Mouse (Mus musculus) spleen, adult 12 weeks (tissue): ENCODE measurements around the gene Cotl1.
A peak's percentile ranks its signal among the peaks of the same experiment; 100 is the strongest.

Source experiments
- DNase-seq: peaks from one replicate; pipeline ENCODE4 v3.0.0; 2022; ENCODE audit warnings: low spot score

The Cotl1 gene

GRCm38 (mm10) chr8:119817446-119817845 lies 22.9 kb downstream of the Cotl1 start:
- DNase-seq = no peak

DNA sequence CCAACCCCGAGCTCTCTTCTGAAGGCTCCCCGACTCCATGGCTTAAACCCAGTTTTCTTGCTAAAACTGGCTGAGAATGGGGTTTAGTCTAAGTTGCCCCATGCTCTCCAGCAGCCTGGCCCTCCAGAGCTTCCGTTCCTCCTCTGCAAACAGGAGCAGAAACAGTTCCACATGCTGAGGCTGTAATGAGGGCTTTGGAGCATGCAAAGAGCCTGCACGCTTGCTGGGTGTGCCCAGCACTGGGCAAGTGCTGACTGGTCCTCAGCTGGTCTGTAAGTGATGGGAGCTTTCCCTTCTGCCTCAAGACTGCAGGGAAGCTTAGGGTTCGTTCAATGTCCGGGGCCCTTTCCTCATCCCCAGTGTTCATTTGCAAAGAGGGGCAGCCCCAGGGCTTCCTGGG lies 24.1 kb downstream of the Cotl1 start:
- no peak for DNase-seq

DNA sequence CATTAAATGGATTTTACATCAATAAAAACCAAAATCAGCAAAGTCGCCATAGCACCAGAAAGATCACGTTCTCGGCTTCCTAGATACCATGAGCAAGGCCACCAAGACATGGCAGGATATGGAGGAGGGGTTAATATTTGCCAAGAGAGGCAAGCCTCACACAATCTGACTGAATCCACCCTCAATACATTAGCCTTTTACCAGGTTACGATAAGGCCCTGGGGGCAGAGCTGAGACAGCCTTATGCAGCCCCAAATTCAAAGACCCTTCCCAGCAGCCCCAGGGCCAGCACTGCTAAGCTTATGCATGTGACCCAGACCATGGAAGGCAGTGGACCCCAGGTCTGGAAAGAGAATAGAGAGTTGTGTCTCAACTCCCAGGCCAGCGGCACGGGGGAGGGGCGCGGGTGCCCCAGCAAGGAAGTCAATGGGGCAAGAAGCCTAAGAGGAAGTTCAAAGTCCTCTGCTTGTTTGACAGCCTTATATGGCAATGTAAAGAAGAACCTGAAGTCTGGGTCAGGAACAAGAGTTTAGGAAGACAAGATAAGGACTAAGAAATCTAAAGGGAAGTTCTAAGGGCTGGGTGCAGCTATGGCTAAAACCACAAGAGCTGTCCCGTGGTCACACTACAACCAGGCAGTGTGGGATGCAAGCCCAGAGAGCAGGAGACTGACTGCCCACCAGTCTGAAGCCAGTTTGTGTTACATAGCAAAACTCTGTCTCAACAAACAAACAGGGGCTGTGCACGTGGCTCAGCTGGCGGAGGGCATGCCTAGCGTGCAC lies 27.5 kb downstream of the Cotl1 start:
- peak; percentile 24 for DNase-seq

- peak; percentile 9 for DNase-seq
Observed at GRCm38 (mm10) chr8:119811925-119812324, 28.4 kb downstream of the Cotl1 start.

- no peak for DNase-seq
Observed at GRCm38 (mm10) chr8:119810953-119811499, 29.3 kb downstream of the Cotl1 start.

DNA sequence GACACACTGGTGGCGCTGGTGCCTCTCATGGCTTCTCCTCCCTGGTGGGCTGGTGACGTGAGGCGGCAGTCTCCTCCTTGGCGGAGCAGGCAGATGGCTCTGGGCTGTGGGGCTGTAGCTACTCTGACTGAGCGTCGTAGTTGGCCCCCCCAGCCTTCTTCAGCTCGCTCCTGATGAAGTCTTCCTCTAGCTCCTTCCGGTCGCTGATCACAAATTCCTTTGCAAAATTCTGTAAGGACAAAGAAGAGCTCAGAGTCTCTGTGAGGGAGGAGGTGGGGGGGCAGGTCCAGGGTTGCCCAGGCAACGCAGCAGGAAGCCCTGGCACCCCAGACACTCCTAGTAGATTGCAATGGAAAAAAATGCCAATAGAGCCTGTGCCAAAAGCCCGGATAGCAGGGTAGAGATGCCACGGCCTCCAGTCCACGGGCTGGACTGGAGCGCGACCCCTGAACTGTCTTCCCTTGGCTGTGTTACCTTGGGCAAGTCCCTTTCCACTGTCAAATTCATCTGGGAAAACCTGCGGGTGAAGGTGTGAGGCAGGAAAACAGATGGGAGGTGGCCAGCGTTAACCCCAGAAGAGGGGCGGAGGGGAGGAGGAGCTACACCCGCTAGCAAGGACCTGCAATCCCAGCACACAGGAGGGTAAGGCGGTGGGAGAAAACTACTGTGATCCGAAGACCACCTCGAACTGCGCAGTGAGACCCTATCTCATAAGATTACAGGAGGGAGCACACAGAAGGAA lies 30.0 kb downstream of the Cotl1 start:
- no peak for DNase-seq

DNA sequence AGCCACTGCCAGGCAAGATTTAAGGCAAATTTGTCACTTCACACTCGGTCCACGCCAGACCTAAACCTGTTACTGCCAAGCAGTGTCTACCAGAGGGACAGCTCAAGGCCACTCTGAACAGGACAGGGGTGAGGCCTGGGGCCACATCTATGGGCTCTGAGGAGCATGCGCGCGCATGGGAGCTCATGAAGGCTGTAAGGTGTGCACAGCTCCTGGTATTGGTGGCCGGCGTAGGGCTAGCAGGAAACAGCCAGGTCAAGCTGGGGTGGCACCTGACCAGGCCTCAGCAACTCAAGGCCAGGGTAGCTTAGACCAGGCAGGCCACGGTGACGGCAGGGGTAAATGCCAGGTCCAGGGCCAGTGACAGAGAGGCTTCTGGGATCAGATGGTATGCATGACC lies 30.7 kb downstream of the Cotl1 start:
- DNase-seq = no peak

DNA sequence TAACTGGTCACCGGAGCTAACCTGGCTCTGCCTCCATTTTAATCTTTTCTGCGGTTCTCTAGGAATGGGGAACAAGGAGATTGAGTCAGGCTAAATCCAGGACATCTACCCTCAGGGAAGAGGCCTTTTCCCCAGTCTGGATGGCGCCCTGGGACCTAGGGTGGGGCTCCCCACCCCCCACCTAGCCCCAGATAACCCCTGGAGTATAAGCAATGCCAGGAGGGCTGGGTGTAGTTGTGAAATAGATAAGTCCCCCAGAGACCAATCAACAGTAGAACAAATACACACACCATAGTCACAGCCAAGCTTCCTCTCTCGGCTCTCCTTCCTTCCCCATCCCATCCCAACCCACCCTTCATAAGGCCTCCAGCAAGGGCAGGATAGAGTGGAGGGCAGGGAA lies 32.7 kb downstream of the Cotl1 start:
- DNase-seq = no peak

DNA sequence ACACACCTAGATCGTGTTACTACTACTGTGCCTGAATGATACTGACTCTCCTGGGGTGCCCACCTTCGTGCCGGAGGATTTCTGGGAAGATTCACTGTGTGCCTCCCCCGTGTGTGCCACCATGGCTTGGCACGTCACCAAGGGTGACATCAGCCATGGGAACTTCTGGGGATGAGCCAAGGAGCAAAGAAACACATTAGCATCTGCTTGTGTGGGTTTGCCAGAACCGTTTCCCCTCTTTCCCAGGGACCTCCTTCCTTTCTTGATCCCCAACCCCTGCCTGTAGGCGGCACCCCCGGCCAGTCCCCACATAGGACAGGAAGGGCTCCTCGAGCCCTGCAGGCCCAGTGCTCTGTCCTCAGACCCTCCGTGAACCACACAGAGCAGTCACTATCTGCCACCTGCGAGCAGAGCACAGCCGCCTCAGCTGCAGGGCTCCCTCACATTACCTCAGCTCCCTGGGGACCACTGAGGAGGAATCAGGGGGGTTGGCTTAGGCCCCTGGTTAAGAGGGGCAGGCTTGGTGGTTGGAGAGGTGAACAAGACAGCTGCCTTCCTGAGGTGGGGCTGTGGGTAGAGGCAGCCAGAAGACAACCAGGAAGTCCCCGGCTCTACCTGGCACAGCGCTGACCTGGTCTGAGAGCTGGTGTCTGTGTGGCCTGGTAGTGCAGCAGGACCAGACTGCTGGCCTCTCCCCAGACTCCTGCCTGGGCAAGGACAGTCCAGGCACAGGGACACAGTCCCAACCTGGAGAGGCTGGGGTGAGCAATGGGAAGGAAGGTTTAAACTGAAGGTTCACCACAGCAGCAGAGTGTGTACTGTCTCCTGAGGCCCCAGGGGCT lies 33.7 kb downstream of the Cotl1 start:
- DNase-seq = peak; percentile 32

DNA sequence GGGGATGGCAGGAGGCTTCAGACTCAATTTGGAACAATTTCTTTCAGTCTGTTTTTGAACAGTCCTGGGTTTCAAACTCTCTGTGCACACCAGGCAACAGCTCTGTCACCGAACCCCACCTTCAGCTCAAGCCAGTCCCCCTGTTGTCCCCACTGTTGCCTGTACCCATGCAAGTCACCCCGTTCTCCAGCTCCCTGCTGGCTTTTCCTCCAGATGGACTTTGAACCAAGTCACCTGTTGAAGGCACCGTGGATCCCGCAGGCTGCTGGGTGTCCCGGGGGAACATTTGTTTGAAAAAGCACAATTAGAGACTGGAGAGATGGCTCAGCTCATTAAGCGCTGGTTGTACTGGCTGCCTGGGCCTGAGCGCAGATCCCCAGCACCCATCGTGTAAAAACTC lies 35.1 kb downstream of the Cotl1 start:
- DNase-seq = no peak

- no peak for DNase-seq
Observed at GRCm38 (mm10) chr8:119802592-119802991, 37.8 kb downstream of the Cotl1 start.

DNA sequence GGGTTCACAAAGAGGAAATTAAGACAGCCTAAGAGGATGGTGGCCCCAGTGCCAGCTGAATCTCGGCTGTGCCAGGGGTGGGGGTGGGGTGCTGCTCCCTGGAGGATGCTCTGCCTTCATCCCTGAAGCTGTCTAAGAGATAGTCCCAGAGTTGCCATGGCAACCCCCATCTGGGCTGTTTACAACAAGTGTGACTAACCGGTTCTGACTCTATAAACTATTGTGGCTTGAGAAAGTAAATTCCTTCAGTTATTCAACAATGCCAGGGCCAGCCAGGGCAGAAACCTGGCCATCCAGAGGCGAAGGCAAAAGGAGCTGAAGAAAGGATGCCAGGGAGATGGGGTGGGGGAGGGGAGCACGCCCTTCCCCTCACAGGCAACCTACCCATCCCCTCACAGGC lies 39.2 kb downstream of the Cotl1 start:
- DNase-seq = no peak

- no peak for DNase-seq
Observed at GRCm38 (mm10) chr8:119798965-119799264, 41.4 kb downstream of the Cotl1 start.

GRCm38 (mm10) chr8:119798170-119798964 lies 42.0 kb downstream of the Cotl1 start:
- peak; percentile 47 for DNase-seq

GRCm38 (mm10) chr8:119795651-119796050 lies 44.7 kb downstream of the Cotl1 start:
- DNase-seq = no peak

- DNase-seq = no peak
Observed at GRCm38 (mm10) chr8:119794689-119795088, 45.7 kb downstream of the Cotl1 start.

DNA sequence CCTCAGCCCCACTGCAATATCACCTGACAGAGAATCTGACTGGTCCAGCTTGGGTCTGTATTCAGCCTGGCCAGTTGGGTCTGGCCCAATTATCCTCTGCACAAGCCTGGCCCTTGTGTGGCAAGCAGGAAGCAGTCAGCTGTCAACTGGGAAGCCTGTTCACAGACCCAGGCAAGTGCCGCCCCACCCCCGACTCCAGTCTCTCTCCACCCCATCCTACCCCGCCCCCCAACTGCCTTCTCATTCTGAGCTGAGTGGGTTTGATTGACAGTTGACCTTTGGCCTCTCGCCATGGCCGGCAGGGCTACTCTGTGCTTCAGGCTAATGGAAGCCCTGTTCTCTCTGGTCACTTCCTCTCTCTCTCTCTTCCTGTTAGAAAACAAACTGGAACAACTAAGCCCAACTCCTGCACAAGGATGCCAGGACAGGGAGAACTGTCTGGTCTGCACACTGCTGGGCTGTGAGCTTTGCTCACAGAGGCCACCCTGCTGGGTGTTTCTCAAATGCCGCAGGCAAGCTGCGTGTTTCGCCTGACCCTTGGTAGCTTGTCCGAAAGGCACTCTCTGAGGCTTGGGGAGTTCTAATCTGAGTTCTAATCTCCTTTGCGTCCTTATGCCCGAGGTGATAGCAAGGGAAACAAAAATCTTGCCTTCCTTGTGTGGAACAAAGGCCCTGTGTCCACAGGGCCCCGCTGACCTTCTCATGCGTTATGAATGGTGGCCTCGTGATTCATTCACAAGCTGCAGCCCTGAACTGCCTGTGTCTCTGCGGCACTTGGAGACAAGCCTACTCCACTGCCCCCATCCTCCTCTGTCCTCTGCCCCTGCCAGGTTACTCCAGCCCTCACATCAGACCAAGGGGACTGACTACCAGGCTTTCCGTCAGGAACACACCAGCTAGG lies 48.3 kb downstream of the Cotl1 start:
- no peak for DNase-seq

DNA sequence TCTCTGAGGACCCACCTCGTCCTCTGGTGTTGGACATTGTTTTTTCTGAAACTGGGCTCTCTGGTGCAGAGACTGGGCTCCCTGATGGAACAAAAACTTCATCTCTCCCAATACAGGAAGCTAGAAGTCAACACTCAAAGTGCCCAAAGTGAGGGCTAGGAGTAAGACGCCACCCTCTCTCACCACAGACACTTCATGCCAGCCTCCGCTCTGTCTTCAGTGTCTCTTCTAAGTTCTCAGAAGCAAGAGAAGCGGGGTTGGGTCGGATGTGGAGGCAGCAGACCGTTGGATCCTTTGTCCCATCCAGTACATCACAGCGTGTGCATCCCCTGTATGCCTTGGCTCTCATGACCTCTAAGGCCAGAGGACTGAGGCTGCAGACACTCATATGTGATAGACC lies 50.8 kb downstream of the Cotl1 start:
- DNase-seq = no peak

- DNase-seq = no peak
Observed at GRCm38 (mm10) chr8:119788607-119789381, 51.5 kb downstream of the Cotl1 start.

DNA sequence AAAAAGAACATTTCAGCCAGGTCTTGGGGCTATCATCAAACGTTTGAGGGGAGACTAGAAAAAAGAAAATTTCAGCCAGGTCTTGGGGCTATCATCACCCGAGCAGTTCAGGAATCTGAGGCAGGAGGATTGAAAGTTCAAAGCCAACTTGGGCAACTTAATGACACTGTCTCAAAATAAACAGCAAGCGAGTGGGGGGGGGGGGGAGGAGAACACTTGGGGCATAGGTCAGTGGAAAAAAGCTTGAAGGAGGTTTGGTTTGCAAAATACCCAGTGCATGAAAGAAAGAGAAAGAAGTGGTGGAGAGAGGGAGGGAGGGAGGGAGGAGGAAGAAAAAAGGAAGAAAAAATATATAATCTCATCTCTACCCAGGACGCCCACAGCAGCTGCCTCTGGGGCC lies 53.0 kb downstream of the Cotl1 start:
- no peak for DNase-seq
